9 mouse cellular contexts compared by ENCODE assay signal in genomic region chr19:47174515-47174914, GRCm38 (mm10). TPM values are rescaled to one million over a fixed set of nuclear protein-coding genes. Genes with fewer than 3 reads are reported as not detected.
DNase-seq lines count a peak whose midpoint lies in the region; ATAC-seq lines count a peak whose summit lies in the region.
"Had no signal": no experiment of that assay in that cellular context is flagged by ENCODE, and none has a peak within 500 bp of the region (broad histone marks: within the 10 kb centered on the region; RNA-seq: fewer than 3 reads in every experiment).

No protein-coding gene starts in this region.

- peak; percentile 52; the same call in 1 of the 2 replicates for ATAC-seq in granulocyte monocyte progenitor cell, adult 5-6 weeks (replicated peaks; ENCODE audit: poor library complexity, severe bottlenecking)

- DNase-seq in heart, adult 18-20 months, result peak; percentile 22 to 25
- DNase-seq in heart, postnatal 36 days, result no peak
- DNase-seq in thymus, postnatal 4 days, result peak; percentile 19
- no peak for DNase-seq in thymus, postnatal 10 days (ENCODE audit: low spot score in 2 of 2)
- no peak for DNase-seq in ovary, postnatal 36 days (ENCODE audit: low spot score)
- no peak for DNase-seq in gastrocnemius, postnatal 10 days
- no peak for DNase-seq in left cerebral cortex, postnatal 10 days (ENCODE audit: extremely low spot score in 1 of 2, low spot score in 2 of 2)

- intact Hi-C loops in heart, postnatal 36 days (cut with DNase I), result loop anchor here (2.0 kb wide), 2 partner anchors 84 to 164 kb away; no protein-coding TSS in a partner anchor
- intact Hi-C loops in left cerebral cortex, postnatal 10 days (cut with DNase I), result no loop called here

RNA-seq across cellular contexts. Expression of gene Neurl1a, which starts 4.1 kb away (rescaled TPM):
- total RNA-seq in heart, adult 18-20 months (2021), result 1 to 10 TPM; 1.9 TPM
- total RNA-seq in heart, postnatal 36 days (2021), result 1 to 10 TPM in 1 of 2 experiments, under 1 TPM in 1; 0.92 to 1.2 TPM
- not detected in 2 replicates for total RNA-seq in granulocyte monocyte progenitor cell, adult 5-6 weeks (2014; fragmentation: Nextera tagmentation)
- total RNA-seq in granulocyte monocyte progenitor cell, adult 5-6 weeks (2017), result 0.04 TPM in 1 of 2 replicates, not detected in the other
- 10 to 100 TPM; 49.9 to 64.5 TPM for total RNA-seq in gastrocnemius, postnatal 10 days (2021)
- total RNA-seq in left cerebral cortex, postnatal 10 days (2021), result 100 to 1,000 TPM; 107 to 111 TPM

RNA-seq across cellular contexts. Expression of gene Calhm3, which starts 17.0 kb away (rescaled TPM):
- not detected for total RNA-seq in heart, adult 18-20 months (2021)
- not detected for total RNA-seq in heart, postnatal 36 days (2021)
- not detected in 2 replicates for total RNA-seq in granulocyte monocyte progenitor cell, adult 5-6 weeks (2014; fragmentation: Nextera tagmentation)
- not detected in 2 replicates for total RNA-seq in granulocyte monocyte progenitor cell, adult 5-6 weeks (2017)
- not detected for total RNA-seq in gastrocnemius, postnatal 10 days (2021)
- total RNA-seq in left cerebral cortex, postnatal 10 days (2021), result not detected
- total RNA-seq: adrenal gland, postnatal 36 days had no signal

RNA-seq across cellular contexts. Expression of gene Calhm1, which starts 30.5 kb away (rescaled TPM):
- not detected for total RNA-seq in heart, adult 18-20 months (2021)
- total RNA-seq in heart, postnatal 36 days (2021), result not detected
- not detected in 2 replicates for total RNA-seq in granulocyte monocyte progenitor cell, adult 5-6 weeks (2014; fragmentation: Nextera tagmentation)
- total RNA-seq in granulocyte monocyte progenitor cell, adult 5-6 weeks (2017), result not detected in 2 replicates
- not detected for total RNA-seq in gastrocnemius, postnatal 10 days (2021)
- not detected for total RNA-seq in left cerebral cortex, postnatal 10 days (2021)
- total RNA-seq: adrenal gland, postnatal 36 days had no signal

RNA-seq across cellular contexts. Expression of gene Calhm2, which starts 36.4 kb away (rescaled TPM):
- total RNA-seq in heart, adult 18-20 months (2021), result 1 to 10 TPM; 3.9 to 6.1 TPM
- total RNA-seq in heart, postnatal 36 days (2021), result 1 to 10 TPM; 4.0 to 4.6 TPM
- total RNA-seq in granulocyte monocyte progenitor cell, adult 5-6 weeks (2014; fragmentation: Nextera tagmentation), result 6.6 and 18.6 TPM in 2 replicates
- total RNA-seq in granulocyte monocyte progenitor cell, adult 5-6 weeks (2017), result 6.0 and 10.2 TPM in 2 replicates
- 1 to 10 TPM; 3.1 to 4.1 TPM for total RNA-seq in gastrocnemius, postnatal 10 days (2021)
- 1 to 10 TPM; 3.0 to 4.3 TPM for total RNA-seq in left cerebral cortex, postnatal 10 days (2021)

Comparison
In these comparisons a context has a peak if more than half of its experiments do, and no peak if none do; other contexts are left out.
1. DNase-seq: peak in heart, adult 18-20 months (2 of 2) and thymus, postnatal 4 days (single experiment); none in heart, postnatal 36 days (0 of 2), thymus, postnatal 10 days (0 of 2), ovary, postnatal 36 days (single experiment), gastrocnemius, postnatal 10 days (single experiment) and left cerebral cortex, postnatal 10 days (0 of 2).
2. RNA of gene Neurl1a, which starts 4.1 kb away (total RNA-seq): 107 to 111 TPM in left cerebral cortex, postnatal 10 days and 49.9 to 64.5 TPM in gastrocnemius, postnatal 10 days; 1.9 TPM in heart, adult 18-20 months, 0.92 to 1.2 TPM in heart, postnatal 36 days and 0.04 TPM in granulocyte monocyte progenitor cell, adult 5-6 weeks; every median in the first group is over 10 times any median in the second.